Mouse (Mus musculus) liver, embryonic 13.5 days (tissue): ENCODE results near the gene Lpp. TPM values are rescaled to one million over a fixed set of nuclear protein-coding genes. Genes with fewer than 3 reads are reported as not detected.

Source experiments
- ATAC-seq: fragments of 200-750 bp; cut with Nextera tagmentation; 2 replicates; pipeline ENCODE4 v1.8.0; 2017; ENCODE audit warnings: low read depth, mild to moderate bottlenecking, moderate number of reproducible peaks, moderate library complexity
- DNase-seq: peaks from one replicate; pipeline ENCODE4 v3.0.0; 2022
- H3K27ac ChIP-seq: fragments of 300-500 bp; sonication (generic); 2 replicates; pipeline ENCODE4 v1.5.1; 2015; ENCODE audit warnings: moderate library complexity, mild to moderate bottlenecking, inconsistent platforms
- H3K27me3 ChIP-seq: fragments of 300-500 bp; sonication (generic); 2 replicates; pipeline ENCODE4 v1.6.1; 2015; ENCODE audit warnings: mild to moderate bottlenecking, inconsistent platforms
- H3K36me3 ChIP-seq: fragments of 300-500 bp; sonication (generic); 2 replicates; pipeline ENCODE4 v1.6.1; 2015; ENCODE audit warnings: mild to moderate bottlenecking, inconsistent platforms
- H3K4me1 ChIP-seq: fragments of 300-500 bp; sonication (generic); replicated peaks from 2 replicates; pipeline ENCODE4 v1.6.1; 2015; ENCODE audit warnings: inconsistent platforms
- H3K4me2 ChIP-seq: fragments of 300-500 bp; sonication (generic); 2 replicates; pipeline ENCODE4 v1.6.1; 2015; ENCODE audit warnings: inconsistent platforms, mild to moderate bottlenecking, moderate library complexity
- H3K4me3 ChIP-seq: fragments of 300-500 bp; sonication (generic); replicated peaks from 2 replicates; pipeline ENCODE4 v1.5.1; 2015; ENCODE audit warnings: mild to moderate bottlenecking, inconsistent platforms
- H3K9ac ChIP-seq: fragments of 300-500 bp; sonication (generic); 2 replicates; pipeline ENCODE4 v1.6.1; 2015; ENCODE audit warnings: mild to moderate bottlenecking, inconsistent platforms
- H3K9me3 ChIP-seq: fragments of 300-500 bp; sonication (generic); replicated peaks from 2 replicates; pipeline ENCODE4 v1.6.1; 2016; ENCODE audit warnings: inconsistent platforms
- WGBS: fragments of 180-500 bp; shearing (Covaris S2); methylation state at CpG from one replicate; pipeline ENCODE4 v1.1.7; 2015; ENCODE audit not compliant: insufficient replicate concordance; 5-methylcytosine and 5-hydroxymethylcytosine counted together
- polyA plus RNA-seq: library from polyadenylated mRNA; unstranded; fragments of >200 nt; fragmentation: Nextera tagmentation; extraction: Ambion mirVana; gene quantifications from 2 replicates; pipeline ENCODE4 v1.2.1, GENCODE M21; 2015

Gene Lpp
- polyA plus RNA-seq, 1 experiment from 2014 or later = 6.1 TPM

DNA sequence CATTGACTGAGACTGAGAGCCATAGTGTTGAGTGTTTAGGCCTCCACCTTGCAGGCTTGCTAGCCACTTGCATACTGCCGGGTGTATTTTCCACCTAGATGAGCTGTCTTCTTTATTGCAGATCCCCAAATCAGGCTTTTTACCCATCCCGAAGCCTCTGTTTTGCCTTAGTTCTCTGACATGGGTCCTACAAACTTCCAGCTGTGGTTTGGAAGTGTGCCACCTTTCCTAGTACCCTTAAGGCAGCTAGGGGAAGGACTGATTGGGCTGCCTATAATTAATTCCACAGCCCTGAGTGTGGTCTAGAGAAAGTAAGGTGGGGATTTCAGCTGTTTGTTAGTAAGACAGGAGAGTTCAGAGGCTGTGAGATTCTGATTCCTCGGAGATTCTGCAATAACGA is 399.5 kb downstream of the Lpp start:
- ATAC-seq (no peak), DNase-seq (no peak)
- no peaks in the 10 kb centered on the region for H3K9me3 ChIP-seq
- no peaks in the 10 kb centered on the region for H3K4me1 ChIP-seq
- no peak overlapping the region for H3K27ac ChIP-seq
- no peak overlapping the region for H3K9ac ChIP-seq
- H3K27me3 ChIP-seq = no peaks in the 10 kb centered on the region
- WGBS = 75% methylated on average over 4 of the region's 4 CpGs
- H3K4me3 ChIP-seq = no peak overlapping the region
- no peak overlapping the region for H3K4me2 ChIP-seq
- H3K36me3 ChIP-seq = no peaks in the 10 kb centered on the region

DNA sequence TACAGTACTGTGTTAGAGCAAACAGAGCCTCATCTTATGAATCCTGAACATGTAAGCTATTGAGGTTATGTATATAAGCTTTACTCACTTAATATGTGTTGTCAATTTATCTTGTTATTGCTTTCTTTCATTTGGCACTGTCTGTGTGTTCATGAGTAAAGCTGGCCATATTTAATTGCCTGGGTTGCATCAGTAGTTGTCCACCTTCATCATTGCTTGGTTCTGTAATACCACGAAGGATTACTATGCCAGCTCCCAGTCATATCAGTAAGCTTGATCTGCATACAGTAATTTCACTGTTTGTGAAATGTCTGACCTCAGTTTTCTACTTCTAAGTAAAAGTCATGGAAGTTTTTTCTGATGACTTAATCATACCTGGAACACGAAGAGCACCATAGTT is 401.4 kb downstream of the Lpp start:
- no peak for ATAC-seq
- Histone ChIP-seq H3K4me1 (no peaks in the 10 kb centered on the region), H3K9ac (no peak overlapping the region), H3K9me3 (no peaks in the 10 kb centered on the region), H3K4me3 (no peak overlapping the region), H3K36me3 (no peaks in the 10 kb centered on the region), H3K4me2 (no peak overlapping the region), H3K27me3 (no peaks in the 10 kb centered on the region), H3K27ac (no peak overlapping the region)
- no peak for DNase-seq
- 56% methylated on average over 2 of the region's 2 CpGs for WGBS

DNA sequence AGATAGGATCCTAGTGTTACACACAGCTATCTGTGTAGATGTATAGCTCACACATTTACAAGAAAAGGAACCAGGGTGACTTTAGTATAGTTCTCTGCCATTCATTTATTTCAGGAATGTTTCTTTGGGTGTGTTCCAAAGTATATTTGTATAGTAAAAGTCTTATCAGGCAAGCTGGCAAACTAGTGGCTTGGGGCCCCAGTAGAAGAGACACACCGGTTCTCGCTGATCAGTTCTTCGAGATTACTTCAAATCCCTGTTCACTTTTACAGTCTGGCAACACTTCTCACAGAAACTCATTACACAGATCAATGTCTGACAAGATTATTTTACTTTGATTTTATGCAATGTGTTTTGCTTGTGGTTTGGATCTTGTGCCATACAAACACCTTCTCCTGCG is 408.0 kb downstream of the Lpp start:
- ATAC-seq (no peak), DNase-seq (no peak)
- Histone ChIP-seq H3K4me1 (no peaks in the 10 kb centered on the region), H3K4me3 (no peak overlapping the region), H3K4me2 (no peak overlapping the region), H3K27ac (no peak overlapping the region), H3K27me3 (no peaks in the 10 kb centered on the region), H3K36me3 (no peaks in the 10 kb centered on the region), H3K9me3 (no peaks in the 10 kb centered on the region), H3K9ac (no peak overlapping the region)
- WGBS = 61% methylated on average over 4 of the region's 4 CpGs

DNA sequence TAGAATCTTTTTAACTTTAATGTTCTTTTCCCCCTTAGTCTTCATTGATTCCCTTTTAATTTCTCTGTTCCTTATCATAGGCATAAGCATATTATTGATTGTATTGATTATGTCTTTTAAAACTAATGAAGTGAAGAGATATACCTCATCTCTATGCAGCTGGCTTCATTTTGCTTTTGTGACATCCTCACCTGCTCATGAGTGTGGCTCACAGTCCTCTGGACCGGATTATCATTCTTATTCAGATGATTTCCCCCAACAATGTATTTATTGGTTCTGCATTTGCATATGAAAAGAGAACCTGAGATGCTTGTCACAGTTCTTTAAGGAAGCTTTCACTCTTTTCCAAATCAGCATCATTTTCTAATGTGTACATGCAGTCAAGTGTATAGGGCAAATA is 408.5 kb downstream of the Lpp start:
- DNase-seq (no peak), ATAC-seq (no peak)
- Histone ChIP-seq H3K9ac (no peak overlapping the region), H3K4me2 (no peak overlapping the region), H3K4me3 (no peak overlapping the region), H3K36me3 (no peaks in the 10 kb centered on the region), H3K4me1 (no peaks in the 10 kb centered on the region), H3K27ac (no peak overlapping the region), H3K9me3 (no peaks in the 10 kb centered on the region), H3K27me3 (no peaks in the 10 kb centered on the region)
- WGBS = 76% methylated on average over 1 of the region's 1 CpGs

DNA sequence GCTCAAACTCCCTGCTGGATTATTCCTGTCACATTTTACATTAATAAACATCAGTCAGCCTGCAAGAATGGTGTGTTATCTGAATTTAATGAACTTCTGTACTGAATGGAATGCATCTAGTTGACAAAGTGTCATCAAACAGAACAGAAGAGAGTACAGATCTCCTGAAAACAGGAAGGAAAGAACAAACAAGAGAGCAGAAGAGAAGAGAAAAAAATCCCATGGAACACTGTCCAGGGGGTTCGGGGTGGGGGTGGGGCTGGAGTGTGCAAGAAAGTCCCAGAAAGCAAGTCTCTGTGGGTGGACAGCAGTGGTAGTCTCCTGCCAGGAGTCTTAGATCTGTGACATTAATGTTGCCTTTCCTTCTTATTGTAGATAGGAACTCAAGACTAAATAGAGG is 412.8 kb downstream of the Lpp start:
- Histone ChIP-seq H3K9ac (no peak overlapping the region), H3K4me2 (no peak overlapping the region), H3K36me3 (no peaks in the 10 kb centered on the region), H3K27me3 (no peaks in the 10 kb centered on the region), H3K27ac (no peak overlapping the region), H3K9me3 (no peaks in the 10 kb centered on the region), H3K4me1 (no peaks in the 10 kb centered on the region), H3K4me3 (no peak overlapping the region)
- DNase-seq = no peak
- 53% methylated on average over 1 of the region's 1 CpGs for WGBS
- ATAC-seq = no peak

DNA sequence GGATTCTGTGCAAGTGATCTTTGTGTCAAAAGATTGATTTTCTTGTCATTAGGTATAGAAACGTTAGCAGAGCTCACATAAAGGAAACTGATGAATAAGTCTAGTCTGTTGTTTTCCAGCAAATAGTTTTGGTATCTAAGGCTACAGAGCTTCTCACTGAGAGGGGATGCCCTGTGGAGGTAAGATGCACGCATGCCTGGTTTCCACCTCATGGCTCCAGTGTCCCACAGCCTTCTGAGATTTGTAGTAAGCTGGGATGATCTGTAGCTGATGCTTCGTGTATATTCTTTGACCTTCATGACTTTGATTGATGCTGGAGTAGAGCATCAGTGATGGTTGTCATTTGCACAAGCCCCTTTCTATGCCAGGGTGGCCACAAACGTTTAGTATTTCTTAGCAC is 414.3 kb downstream of the Lpp start:
- Histone ChIP-seq H3K4me3 (no peak overlapping the region), H3K9ac (no peak overlapping the region), H3K4me2 (no peak overlapping the region), H3K36me3 (no peaks in the 10 kb centered on the region), H3K9me3 (no peaks in the 10 kb centered on the region), H3K27me3 (no peaks in the 10 kb centered on the region), H3K27ac (no peak overlapping the region), H3K4me1 (no peaks in the 10 kb centered on the region)
- 43% methylated on average over 4 of the region's 4 CpGs for WGBS
- ATAC-seq (no peak), DNase-seq (no peak)

DNA sequence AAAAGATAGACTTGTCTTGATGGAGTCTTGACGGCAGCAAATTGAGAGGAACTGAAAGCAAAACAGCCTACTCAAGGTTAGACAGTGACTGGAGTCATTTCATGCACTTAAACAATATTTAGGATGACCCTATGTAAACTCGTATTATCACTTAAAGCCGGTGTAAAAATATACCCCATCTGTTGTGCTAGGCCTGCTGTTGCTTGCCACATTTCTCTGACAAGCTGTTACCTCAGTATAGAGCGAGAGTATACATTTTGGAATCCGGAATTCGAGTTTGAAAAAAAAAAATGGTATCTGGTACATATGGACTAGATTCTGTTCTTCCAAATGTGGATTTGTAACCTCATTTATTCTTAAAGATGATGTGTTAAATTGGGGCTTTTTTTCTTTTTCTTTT is 416.5 kb downstream of the Lpp start:
- H3K9me3 ChIP-seq = no peaks in the 10 kb centered on the region
- no peaks in the 10 kb centered on the region for H3K27me3 ChIP-seq
- H3K4me2 ChIP-seq = no peak overlapping the region
- H3K4me1 ChIP-seq = no peaks in the 10 kb centered on the region
- H3K4me3 ChIP-seq = no peak overlapping the region
- no peak for DNase-seq
- H3K36me3 ChIP-seq = no peaks in the 10 kb centered on the region
- no peak overlapping the region for H3K27ac ChIP-seq
- WGBS = 67% methylated on average over 6 of the region's 6 CpGs
- no peak for ATAC-seq
- no peak overlapping the region for H3K9ac ChIP-seq

DNA sequence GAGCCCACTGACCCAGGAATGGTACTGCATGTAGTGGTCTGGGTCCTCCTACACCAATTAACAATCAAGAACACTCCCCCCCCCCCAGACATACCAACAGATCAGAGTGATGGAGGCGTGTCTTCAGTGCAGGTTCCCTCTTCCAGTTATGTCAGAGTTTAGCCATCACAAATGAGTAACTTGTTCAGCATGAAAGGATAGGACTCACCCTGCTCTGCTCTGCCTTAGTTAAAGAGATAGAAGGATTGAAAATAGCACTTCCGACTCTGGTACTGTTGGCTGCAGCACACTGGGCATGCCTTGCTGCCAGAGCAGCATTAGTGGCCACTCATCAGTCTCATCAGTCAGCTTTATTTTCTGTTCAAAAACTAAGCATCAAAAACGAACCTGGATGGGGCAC is 423.3 kb downstream of the Lpp start:
- ATAC-seq (no peak), DNase-seq (no peak)
- H3K4me1 ChIP-seq = no peaks in the 10 kb centered on the region
- no peaks in the 10 kb centered on the region for H3K36me3 ChIP-seq
- H3K4me2 ChIP-seq = no peak overlapping the region
- 45% methylated on average over 3 of the region's 3 CpGs for WGBS
- no peak overlapping the region for H3K27ac ChIP-seq
- H3K9ac ChIP-seq = no peak overlapping the region
- H3K4me3 ChIP-seq = no peak overlapping the region
- no peaks in the 10 kb centered on the region for H3K27me3 ChIP-seq
- no peaks in the 10 kb centered on the region for H3K9me3 ChIP-seq

DNA sequence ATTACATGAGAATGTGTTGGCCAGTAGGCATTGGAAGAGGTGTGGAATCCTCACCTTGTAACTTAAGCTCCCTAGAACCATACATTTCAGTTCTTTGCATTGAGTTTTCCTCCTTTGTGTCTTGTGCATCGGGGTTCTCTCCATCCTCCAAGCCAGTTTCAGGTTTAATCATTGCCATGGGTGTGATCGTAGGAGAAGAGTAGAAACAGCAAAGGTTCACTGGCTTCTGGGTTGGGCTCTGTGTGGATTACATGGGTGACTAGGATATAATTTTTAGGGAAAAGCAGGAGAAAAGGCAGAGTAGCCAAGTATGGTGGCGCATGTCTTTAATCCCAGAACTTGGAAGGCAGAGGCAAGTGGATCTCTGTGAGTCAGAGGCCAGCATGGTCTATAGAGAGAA is 424.1 kb downstream of the Lpp start:
- H3K27ac ChIP-seq = no peak overlapping the region
- no peak overlapping the region for H3K4me3 ChIP-seq
- no peak overlapping the region for H3K9ac ChIP-seq
- no peaks in the 10 kb centered on the region for H3K36me3 ChIP-seq
- WGBS = 74% methylated on average over 3 of the region's 3 CpGs
- H3K4me2 ChIP-seq = no peak overlapping the region
- ATAC-seq (no peak), DNase-seq (no peak)
- no peaks in the 10 kb centered on the region for H3K9me3 ChIP-seq
- no peaks in the 10 kb centered on the region for H3K27me3 ChIP-seq
- H3K4me1 ChIP-seq = no peaks in the 10 kb centered on the region

DNA sequence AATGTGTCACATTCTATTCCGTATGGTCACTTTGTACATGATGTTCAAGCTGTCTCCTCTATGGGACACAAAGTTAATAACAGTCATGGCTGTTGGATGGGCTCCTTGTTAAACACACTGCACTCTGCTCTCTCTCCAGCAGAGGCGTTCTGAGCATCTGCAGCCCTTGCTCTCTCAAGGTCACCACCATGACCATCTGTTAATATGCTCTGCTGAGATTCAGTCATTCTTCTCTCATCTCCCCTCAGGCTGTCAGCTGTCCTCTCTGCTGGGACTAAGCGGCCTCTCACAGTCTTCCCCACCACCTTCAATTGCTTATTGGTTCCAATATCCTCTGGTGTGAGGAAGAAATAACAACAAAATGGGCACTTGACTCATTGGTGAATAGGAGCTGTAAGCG is 425.8 kb downstream of the Lpp start:
- Histone ChIP-seq H3K4me3 (no peak overlapping the region), H3K27ac (no peak overlapping the region), H3K27me3 (no peaks in the 10 kb centered on the region), H3K4me2 (no peak overlapping the region), H3K9me3 (no peaks in the 10 kb centered on the region), H3K4me1 (no peaks in the 10 kb centered on the region), H3K9ac (no peak overlapping the region), H3K36me3 (no peaks in the 10 kb centered on the region)
- ATAC-seq (no peak), DNase-seq (no peak)
- WGBS = 57% methylated on average over 4 of the region's 4 CpGs

DNA sequence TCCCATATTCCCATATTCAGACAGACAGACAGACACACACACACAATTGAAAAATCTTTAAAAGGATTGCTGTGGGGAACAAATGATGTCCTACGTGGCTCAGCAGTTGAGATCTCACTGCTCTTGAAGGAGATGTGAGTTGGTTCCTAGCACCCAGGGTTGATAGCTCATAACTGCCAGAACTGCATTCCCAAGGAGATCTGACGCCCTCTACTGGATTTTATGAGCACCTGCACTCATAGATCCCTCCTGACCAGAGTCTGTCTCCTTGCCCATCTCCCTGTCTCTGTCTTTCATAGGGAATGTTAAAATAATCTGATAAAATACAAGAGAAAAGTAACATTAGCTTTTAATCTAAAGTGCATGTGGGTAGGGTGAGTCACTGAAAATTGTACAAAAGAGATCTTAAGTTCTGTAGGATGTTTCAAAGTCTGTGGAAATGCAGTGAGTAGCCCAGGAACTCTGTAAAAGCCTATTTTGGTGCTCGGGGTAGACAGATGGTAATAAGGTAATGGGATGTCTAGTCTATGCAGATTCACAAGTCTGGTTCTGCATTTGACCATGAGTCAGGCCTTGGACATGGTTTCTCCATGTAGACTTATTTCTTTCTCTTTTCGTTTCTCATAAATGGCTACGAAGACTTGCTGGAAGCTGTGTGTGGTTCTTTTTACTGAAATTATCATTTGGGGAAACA is 429.0 kb downstream of the Lpp start:
- Histone ChIP-seq H3K27ac (no peak overlapping the region), H3K4me3 (no peak overlapping the region), H3K27me3 (no peaks in the 10 kb centered on the region), H3K9ac (no peak overlapping the region), H3K36me3 (no peaks in the 10 kb centered on the region), H3K4me1 (no peaks in the 10 kb centered on the region), H3K9me3 (no peaks in the 10 kb centered on the region), H3K4me2 (no peak overlapping the region)
- no peak for DNase-seq
- 61% methylated on average over 5 of the region's 5 CpGs for WGBS
- ATAC-seq = no peak

DNA sequence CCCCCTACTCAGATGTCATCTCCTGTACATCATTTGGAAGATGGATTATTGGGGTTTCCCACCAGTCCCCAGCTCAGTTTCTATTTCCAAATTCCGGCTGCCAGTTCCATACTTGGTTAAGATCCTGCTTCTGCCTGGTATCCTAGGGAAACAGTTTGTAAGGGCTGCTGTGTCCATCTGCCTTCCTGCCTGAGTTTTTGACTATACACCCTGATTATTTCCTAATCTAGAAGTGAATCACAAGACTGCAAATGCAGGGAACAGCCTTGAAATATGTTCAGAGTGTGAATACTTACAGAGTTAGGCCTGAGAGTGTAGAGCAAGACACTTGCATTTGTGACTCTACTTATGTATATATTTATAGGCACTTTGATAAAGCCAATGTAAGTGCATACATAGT is 429.6 kb downstream of the Lpp start:
- 56% methylated on average over 1 of the region's 1 CpGs for WGBS

More for the DNA sequence above, 429.6 kb downstream of the Lpp start:
- Histone ChIP-seq H3K36me3 (no peaks in the 10 kb centered on the region), H3K4me3 (no peak overlapping the region), H3K4me1 (no peaks in the 10 kb centered on the region), H3K27ac (no peak overlapping the region), H3K27me3 (no peaks in the 10 kb centered on the region), H3K9me3 (no peaks in the 10 kb centered on the region), H3K4me2 (no peak overlapping the region), H3K9ac (no peak overlapping the region)
- DNase-seq (no peak), ATAC-seq (no peak)
